In genomic region chr12:119358242-119358515, GRCm38 (mm10) we compare ENCODE assay signal across 28 mouse cellular contexts. TPM values are rescaled to one million over a fixed set of nuclear protein-coding genes. Genes with fewer than 3 reads are reported as not detected.
A peak's percentile ranks its signal among the peaks of the same experiment; 100 is the strongest.
DNase-seq lines count a peak whose midpoint lies in the region; ATAC-seq and TF ChIP-seq lines count a peak whose summit lies in the region.
"Had no signal": no experiment of that assay in that cellular context is flagged by ENCODE, and none has a peak within 500 bp of the region (broad histone marks: within the 10 kb centered on the region; RNA-seq: fewer than 3 reads in every experiment).

No protein-coding gene starts in this region.

- ATAC-seq in forebrain, embryonic 13.5 days, result peak; percentile 33; the same call in 1 of the 2 replicates
- ATAC-seq in forebrain, embryonic 16.5 days, result no peak
- ATAC-seq in forebrain, embryonic 14.5 days, result peak; percentile 37; the same call in 1 of the 2 replicates
- no peak for ATAC-seq in granulocyte monocyte progenitor cell, adult 5-6 weeks (replicated peaks; ENCODE audit: poor library complexity, severe bottlenecking)
- ATAC-seq: intestine, embryonic 16.5 days had no signal

- TF ChIP-seq CTCF in lung, adult 2 months (IDR thresholded peaks at IDR 0.05; ENCODE audit: insufficient read depth, low read length), result no peak

- peak; percentile 15 for DNase-seq in lung, postnatal 36 days
- DNase-seq in lung, adult 2 months, result no peak
- no peak for DNase-seq in forebrain, embryonic 14.5 days (ENCODE audit: low spot score)
- DNase-seq in left cerebral cortex, adult 11 months (ENCODE audit: low spot score), result no peak
- DNase-seq: adrenal gland, adult 2 months; B cell, adult 2 months; cerebellum, adult 11-12 months; cerebellum, postnatal 10 days; gastrocnemius, postnatal 36 days; kidney, adult 9 months; layer of hippocampus, postnatal 36 days; thymus, adult 2 months had no signal

- WGBS in forebrain, embryonic 13.5 days, result 15% methylated on average over 1 of the region's 1 CpGs
- 7% methylated on average over 1 of the region's 1 CpGs for WGBS in forebrain, embryonic 16.5 days
- WGBS in lung, adult 2 months, result 32% methylated on average over 1 of the region's 1 CpGs
- WGBS in forebrain, embryonic 14.5 days, result 5% methylated on average over 1 of the region's 1 CpGs

- H3K9me3 ChIP-seq in forebrain, embryonic 13.5 days (replicated peaks), result no peaks in the 10 kb centered on the region
- no peaks in the 10 kb centered on the region for H3K9me3 ChIP-seq in forebrain, embryonic 16.5 days (ENCODE audit: control insufficient read depth, low read length)
- no peaks in the 10 kb centered on the region for H3K9me3 ChIP-seq in forebrain, embryonic 14.5 days (replicated peaks; ENCODE audit: control insufficient read depth, low read length)
- H3K9me3 ChIP-seq: G1E; hindbrain, embryonic 15.5 days; limb, embryonic 15.5 days; lung, embryonic 15.5 days; midbrain, embryonic 12.5 days had no signal

- TF ChIP-seq POLR2A in lung, adult 2 months (IDR thresholded peaks at IDR 0.05; ENCODE audit: borderline replicate concordance, extremely low read depth, low read depth, low read length), result no peak

- no peak overlapping the region for H3K4me3 ChIP-seq in forebrain, embryonic 13.5 days
- H3K4me3 ChIP-seq in forebrain, embryonic 16.5 days (replicated peaks; ENCODE audit: low read length), result no peak overlapping the region
- H3K4me3 ChIP-seq in lung, adult 2 months (replicated peaks; ENCODE audit: extremely low read depth, low read depth, low read length), result no peak overlapping the region
- H3K4me3 ChIP-seq in forebrain, embryonic 14.5 days (ENCODE audit: low read depth, low read length), result no peak overlapping the region
- H3K4me3 ChIP-seq: hindbrain, embryonic 15.5 days; limb, embryonic 15.5 days; lung, embryonic 15.5 days; midbrain, embryonic 12.5 days had no signal

- H3K27me3 ChIP-seq in forebrain, embryonic 13.5 days, result no peaks in the 10 kb centered on the region
- H3K27me3 ChIP-seq in forebrain, embryonic 16.5 days (replicated peaks; ENCODE audit: control insufficient read depth, insufficient read depth, low read length), result no peaks in the 10 kb centered on the region
- H3K27me3 ChIP-seq in forebrain, embryonic 14.5 days (replicated peaks; ENCODE audit: control insufficient read depth, insufficient read depth, low read length), result no peaks in the 10 kb centered on the region
- H3K27me3 ChIP-seq: CH12.LX; hindbrain, embryonic 15.5 days; limb, embryonic 15.5 days; lung, embryonic 15.5 days; midbrain, embryonic 12.5 days had no signal

- H3K4me1 ChIP-seq in forebrain, embryonic 13.5 days, result peaks cover 11% of the 10 kb centered on the region; the same call in 1 of the 2 replicates
- peaks cover 3% of the 10 kb centered on the region; the same call in 1 of the 2 replicates for H3K4me1 ChIP-seq in forebrain, embryonic 16.5 days (replicated peaks; ENCODE audit: control insufficient read depth, insufficient read depth, low read length)
- H3K4me1 ChIP-seq in lung, adult 2 months (ENCODE audit: control insufficient read depth, insufficient read depth, low read length), result no peaks in the 10 kb centered on the region
- no peaks in the 10 kb centered on the region for H3K4me1 ChIP-seq in forebrain, embryonic 14.5 days (ENCODE audit: control insufficient read depth, insufficient read depth, low read length)
- H3K4me1 ChIP-seq: hindbrain, embryonic 15.5 days; limb, embryonic 15.5 days; lung, embryonic 15.5 days had no signal

- H3K27ac ChIP-seq in forebrain, embryonic 13.5 days, result no peak overlapping the region
- no peak overlapping the region for H3K27ac ChIP-seq in forebrain, embryonic 16.5 days (ENCODE audit: low read length)
- no peak overlapping the region for H3K27ac ChIP-seq in forebrain, embryonic 14.5 days (ENCODE audit: low read depth, low read length)
- H3K27ac ChIP-seq: hindbrain, embryonic 15.5 days; limb, embryonic 15.5 days; liver, embryonic 14.5 days; lung, embryonic 15.5 days; midbrain, embryonic 12.5 days; stomach, postnatal 0 days had no signal

- H3K4me2 ChIP-seq in forebrain, embryonic 13.5 days, result no peak overlapping the region
- no peak overlapping the region for H3K4me2 ChIP-seq in forebrain, embryonic 16.5 days (ENCODE audit: low read length)
- H3K4me2 ChIP-seq in forebrain, embryonic 14.5 days (ENCODE audit: low read length), result no peak overlapping the region
- H3K4me2 ChIP-seq: hindbrain, embryonic 15.5 days; limb, embryonic 15.5 days; lung, embryonic 15.5 days had no signal

- no peaks in the 10 kb centered on the region for H3K36me3 ChIP-seq in forebrain, embryonic 13.5 days (ENCODE audit: poor library complexity, severe bottlenecking)
- no peaks in the 10 kb centered on the region for H3K36me3 ChIP-seq in forebrain, embryonic 16.5 days (ENCODE audit: control insufficient read depth, insufficient read depth)
- H3K36me3 ChIP-seq in forebrain, embryonic 14.5 days (ENCODE audit: control insufficient read depth, insufficient read depth, low read length), result no peaks in the 10 kb centered on the region
- H3K36me3 ChIP-seq: G1E; hindbrain, embryonic 15.5 days; limb, embryonic 15.5 days; lung, embryonic 15.5 days; midbrain, embryonic 12.5 days had no signal

- no peak overlapping the region for H3K9ac ChIP-seq in forebrain, embryonic 13.5 days
- no peak overlapping the region for H3K9ac ChIP-seq in forebrain, embryonic 16.5 days (replicated peaks; ENCODE audit: low read depth, low read length)
- no peak overlapping the region for H3K9ac ChIP-seq in forebrain, embryonic 14.5 days (ENCODE audit: low read length)
- H3K9ac ChIP-seq: hindbrain, embryonic 15.5 days; limb, embryonic 15.5 days; liver, embryonic 14.5 days; lung, embryonic 15.5 days; midbrain, embryonic 12.5 days had no signal

RNA-seq across cellular contexts. Expression of gene Macc1, which starts 44.1 kb away (rescaled TPM):
- not detected in 2 replicates for polyA plus RNA-seq in forebrain, embryonic 13.5 days (2015; fragmentation: Nextera tagmentation; extraction: Ambion mirVana)
- polyA plus RNA-seq in forebrain, embryonic 16.5 days (2015; fragmentation: Nextera tagmentation; extraction: Ambion mirVana), result not detected in 2 replicates
- polyA plus RNA-seq in lung, adult 2 months (2012; rRNA removed), result 0.54 and 0.83 TPM in 2 replicates
- polyA plus RNA-seq in forebrain, embryonic 14.5 days (2014; fragmentation: Nextera tagmentation; extraction: Ambion mirVana), result not detected in 2 replicates
- total RNA-seq in granulocyte monocyte progenitor cell, adult 5-6 weeks (2014; fragmentation: Nextera tagmentation), result not detected in 2 replicates
- total RNA-seq in granulocyte monocyte progenitor cell, adult 5-6 weeks (2017), result not detected in 2 replicates
- total RNA-seq: adrenal gland, adult 2 months; gastrocnemius, adult 18-20 months; gastrocnemius, postnatal 36 days; heart, adult 8-10 months; heart, postnatal 25 days; layer of hippocampus, postnatal 36 days had no signal
- polyA plus RNA-seq: adrenal gland, adult 2 months; G1E; heart, embryonic 14.5 days; hindbrain, embryonic 15.5 days had no signal

Comparison
In these comparisons a context has a peak if more than half of its experiments do, and no peak if none do; other contexts are left out.
1. ATAC-seq: peak in forebrain, embryonic 13.5 days (single experiment) and forebrain, embryonic 14.5 days (single experiment); none in forebrain, embryonic 16.5 days (single experiment) and granulocyte monocyte progenitor cell, adult 5-6 weeks (single experiment).